Mouse (Mus musculus) kidney, postnatal 0 days (tissue): ENCODE results near the gene Phf7. TPM values are rescaled to one million over a fixed set of nuclear protein-coding genes. Genes with fewer than 3 reads are reported as not detected.

Experiments
- ATAC-seq: fragments of 200-750 bp; cut with Nextera tagmentation; replicated peaks from 2 replicates; pipeline ENCODE4 v1.8.0; 2017; ENCODE audit warnings: low read depth, moderate number of reproducible peaks, moderate TSS enrichment, moderate library complexity; ENCODE audit not compliant: low FRiP score
- DNase-seq: peaks from one replicate; pipeline ENCODE4 v3.0.0-alpha.2; 2016; ENCODE audit warnings: low spot score
- H3K27ac ChIP-seq: fragments of 300-500 bp; sonication (generic); 2 replicates; pipeline ENCODE4 v1.5.1; 2014; ENCODE audit warnings: mild to moderate bottlenecking
- H3K27me3 ChIP-seq: fragments of 300-500 bp; sonication (generic); 2 replicates; pipeline ENCODE4 v1.6.1; 2014; ENCODE audit warnings: low read length, mixed read lengths; ENCODE audit not compliant: insufficient read depth
- H3K36me3 ChIP-seq: fragments of 300-500 bp; sonication (generic); 2 replicates; pipeline ENCODE4 v1.6.1; 2014; ENCODE audit warnings: low read length, mixed read lengths; ENCODE audit not compliant: insufficient read depth
- H3K4me1 ChIP-seq: fragments of 300-500 bp; sonication (generic); replicated peaks from 2 replicates; pipeline ENCODE4 v1.6.1; 2014; ENCODE audit warnings: antibody characterized with exemption, low read length, mixed read lengths; ENCODE audit not compliant: insufficient read depth
- H3K4me2 ChIP-seq: fragments of 300-500 bp; sonication (generic); 2 replicates; pipeline ENCODE4 v1.6.1; 2014; ENCODE audit warnings: mild to moderate bottlenecking, low read length, moderate library complexity, mixed read lengths
- H3K4me3 ChIP-seq: fragments of 300-500 bp; sonication (generic); replicated peaks from 2 replicates; pipeline ENCODE4 v1.5.1; 2014; ENCODE audit warnings: low read depth, low read length
- H3K9ac ChIP-seq: fragments of 300-500 bp; sonication (generic); 2 replicates; pipeline ENCODE4 v1.6.1; 2014; ENCODE audit warnings: low read depth, low read length
- H3K9me3 ChIP-seq: fragments of 300-500 bp; sonication (generic); replicated peaks from 2 replicates; pipeline ENCODE4 v1.6.1; 2016; ENCODE audit warnings: low read length, inconsistent platforms, mixed read lengths
- CTCF ChIP-seq: IDR thresholded peaks from 2 replicates; pipeline ENCODE4 v1.5.1; 2016; ENCODE audit warnings: antibody characterized with exemption, low read depth, mild to moderate bottlenecking, moderate library complexity
- WGBS: fragments of 180-500 bp; shearing (Covaris S2); extraction: QIAGEN DNeasy Blood & Tissue Kit; methylation state at CpG from one replicate; pipeline ENCODE4 v1.1.7; 2014; 5-methylcytosine and 5-hydroxymethylcytosine counted together
- polyA plus RNA-seq: library from polyadenylated mRNA; unstranded; fragments of >200 nt; fragmentation: Nextera tagmentation; extraction: Ambion mirVana; gene quantifications from 2 replicates; pipeline ENCODE4 v1.2.1, GENCODE M21; 2015

The Phf7 gene
- polyA plus RNA-seq, 1 experiment from 2014 or later: 18.1 TPM

- H3K36me3 ChIP-seq: peaks cover 98% of the 10 kb centered on the region
- no peak for TF ChIP-seq CTCF
- 76% methylated on average over 6 of the region's 6 CpGs for whole genome bisulfite sequencing
- no peaks in the 10 kb centered on the region for H3K9me3 ChIP-seq
- H3K4me2 ChIP-seq: no peak overlapping the region
- no peak overlapping the region for H3K27ac ChIP-seq
- no peak overlapping the region for H3K4me3 ChIP-seq
- no peak for DNase-seq
- no peak overlapping the region for H3K9ac ChIP-seq
- no peak for ATAC-seq
- H3K4me1 ChIP-seq: no peaks in the 10 kb centered on the region
- no peaks in the 10 kb centered on the region for H3K27me3 ChIP-seq
These were observed 62.3 kb downstream of the Phf7 start for GRCm38 (mm10) chr14:31188771-31189181.

Other genes with a start within 250 kb of the Phf7 start
- 63.2 and 64.3 TPM in 2 replicates for gene Glt8d1, start 249.9 kb downstream of the Phf7 start, polyA plus RNA-seq
- gene Spcs1, start 249.6 kb downstream of the Phf7 start, polyA plus RNA-seq: 541 and 596 TPM in 2 replicates
- gene Pbrm1, start 232.2 kb downstream of the Phf7 start, polyA plus RNA-seq: 67.3 and 75.8 TPM in 2 replicates
- gene Gnl3, start 232.2 kb downstream of the Phf7 start, polyA plus RNA-seq: 96.3 and 99.5 TPM in 2 replicates
- gene Smim4, start 122.4 kb downstream of the Phf7 start, polyA plus RNA-seq: 210 and 212 TPM in 2 replicates
- gene Nt5dc2, start 120.3 kb downstream of the Phf7 start, polyA plus RNA-seq: 201 and 204 TPM in 2 replicates
- 26.4 and 27.8 TPM in 2 replicates for gene Stab1, start 82.7 kb downstream of the Phf7 start, polyA plus RNA-seq
- 0.79 and 0.95 TPM in 2 replicates for gene Tnnc1, start 43.0 kb downstream of the Phf7 start, polyA plus RNA-seq
- 197 and 214 TPM in 2 replicates for gene Nisch, start 34.4 kb downstream of the Phf7 start, polyA plus RNA-seq
- gene Sema3g, start 33.5 kb downstream of the Phf7 start, polyA plus RNA-seq: 6.5 and 7.8 TPM in 2 replicates
- gene Bap1, start 133 bp upstream of the Phf7 start, polyA plus RNA-seq: 57.8 and 63.4 TPM in 2 replicates
- 4.3 and 4.4 TPM in 2 replicates for gene Dnah1, start 72.6 kb upstream of the Phf7 start, polyA plus RNA-seq
- gene Capn7, start 85.3 kb upstream of the Phf7 start, polyA plus RNA-seq: 38.8 and 40.3 TPM in 2 replicates
- 45.2 and 46.8 TPM in 2 replicates for gene Sh3bp5, start 184.8 kb upstream of the Phf7 start, polyA plus RNA-seq
- 14.9 and 16.0 TPM in 2 replicates for gene Eaf1, start 243.1 kb upstream of the Phf7 start, polyA plus RNA-seq
- 43.9 and 51.6 TPM in 2 replicates for gene Mettl6, start 243.7 kb upstream of the Phf7 start, polyA plus RNA-seq